Mouse (Mus musculus): ENCODE measurements at regions not wholly inside any gene's neighbourhood (a gene's known extent, or its start where the extent isn't known, plus 50 kb on each side); places are given as distances from the start of the nearest gene placed in this dataset.

- no peak overlapping the region for H3K27ac ChIP-seq (replicated peaks; ENCODE audit: insufficient read depth, low read depth, low read length)
- H3K4me3 ChIP-seq (ENCODE audit: insufficient read depth, low read depth, low read length): no peak overlapping the region
- H3K4me1 ChIP-seq (ENCODE audit: control insufficient read depth, insufficient read depth, low read length): no peaks in the 10 kb centered on the region
- DNase-seq (ENCODE audit: extremely low read depth, low read depth, low spot score): peak; percentile 45
- H3K27me3 ChIP-seq (ENCODE audit: control insufficient read depth, insufficient read depth, low read length): no peaks in the 10 kb centered on the region
- no peak overlapping the region for H3K9ac ChIP-seq (ENCODE audit: low read depth, low read length)
- WGBS: 48% methylated on average over 7 of the region's 7 CpGs
- H3K36me3 ChIP-seq (ENCODE audit: control insufficient read depth, insufficient read depth, low read length): no peaks in the 10 kb centered on the region
- TF ChIP-seq POLR2A (IDR thresholded peaks at IDR 0.05; ENCODE audit: extremely low read depth, insufficient read depth, low read length) (no peak), CTCF (IDR thresholded peaks at IDR 0.05; ENCODE audit: low read depth, low read length) (0 out of 2 replicates have a peak, but pooled peaks have one; percentile 5)
- H3K79me2 ChIP-seq (ENCODE audit: control insufficient read depth, insufficient read depth, low read length): no peaks in the 10 kb centered on the region
These were observed 429.9 kb upstream of the Tbc1d2b start for GRCm38 (mm10) chr9:90700236-90701179.

- H3K9ac ChIP-seq (ENCODE audit: low read depth, low read length): no peak overlapping the region
- H3K27ac ChIP-seq (replicated peaks; ENCODE audit: insufficient read depth, low read depth, low read length): no peak overlapping the region
- DNase-seq (ENCODE audit: extremely low read depth, low read depth, low spot score): no peak
- no peaks in the 10 kb centered on the region for H3K27me3 ChIP-seq (ENCODE audit: control insufficient read depth, insufficient read depth, low read length)
- H3K36me3 ChIP-seq (ENCODE audit: control insufficient read depth, insufficient read depth, low read length): no peaks in the 10 kb centered on the region
- WGBS: 66% methylated on average over 4 of the region's 4 CpGs
- H3K79me2 ChIP-seq (ENCODE audit: control insufficient read depth, insufficient read depth, low read length): no peaks in the 10 kb centered on the region
- no peaks in the 10 kb centered on the region for H3K4me1 ChIP-seq (ENCODE audit: control insufficient read depth, insufficient read depth, low read length)
- H3K4me3 ChIP-seq (ENCODE audit: insufficient read depth, low read depth, low read length): no peak overlapping the region
- TF ChIP-seq CTCF (IDR thresholded peaks at IDR 0.05; ENCODE audit: low read depth, low read length) (no peak), POLR2A (IDR thresholded peaks at IDR 0.05; ENCODE audit: extremely low read depth, insufficient read depth, low read length) (no peak)
These were observed 430.7 kb upstream of the Tbc1d2b start for GRCm38 (mm10) chr9:90701180-90701765.

- no peak for TF ChIP-seq CTCF (IDR thresholded peaks at IDR 0.05; ENCODE audit: low read depth, low read length)
- no peak for TF ChIP-seq POLR2A (IDR thresholded peaks at IDR 0.05; ENCODE audit: extremely low read depth, insufficient read depth, low read length)
These were observed 443.1 kb upstream of the Tbc1d2b start for GRCm38 (mm10) chr9:90713685-90714084.

GRCm38 (mm10) chr9:90731450-90731849 lies 460.8 kb upstream of the Tbc1d2b start:
- TF ChIP-seq CTCF (IDR thresholded peaks at IDR 0.05; ENCODE audit: low read depth, low read length) (no peak), POLR2A (IDR thresholded peaks at IDR 0.05; ENCODE audit: extremely low read depth, insufficient read depth, low read length) (no peak)

More at GRCm38 (mm10) chr9:90713685-90714084, 443.1 kb upstream of the Tbc1d2b start:
- H3K9ac ChIP-seq (ENCODE audit: low read depth, low read length): no peak overlapping the region
- DNase-seq (ENCODE audit: extremely low read depth, low read depth, low spot score): no peak
- H3K4me1 ChIP-seq (ENCODE audit: control insufficient read depth, insufficient read depth, low read length): no peaks in the 10 kb centered on the region
- 37% methylated on average over 2 of the region's 2 CpGs for WGBS
- H3K79me2 ChIP-seq (ENCODE audit: control insufficient read depth, insufficient read depth, low read length): no peaks in the 10 kb centered on the region
- no peak overlapping the region for H3K4me3 ChIP-seq (ENCODE audit: insufficient read depth, low read depth, low read length)
- no peak overlapping the region for H3K27ac ChIP-seq (replicated peaks; ENCODE audit: insufficient read depth, low read depth, low read length)
- H3K27me3 ChIP-seq (ENCODE audit: control insufficient read depth, insufficient read depth, low read length): no peaks in the 10 kb centered on the region
- no peaks in the 10 kb centered on the region for H3K36me3 ChIP-seq (ENCODE audit: control insufficient read depth, insufficient read depth, low read length)

GRCm38 (mm10) chr9:90757175-90757574 lies 486.6 kb upstream of the Tbc1d2b start:
- Histone ChIP-seq H3K27me3 (ENCODE audit: control insufficient read depth, insufficient read depth, low read length) (no peaks in the 10 kb centered on the region), H3K4me3 (ENCODE audit: insufficient read depth, low read depth, low read length) (no peak overlapping the region), H3K9ac (ENCODE audit: low read depth, low read length) (no peak overlapping the region), H3K79me2 (ENCODE audit: control insufficient read depth, insufficient read depth, low read length) (no peaks in the 10 kb centered on the region), H3K4me1 (ENCODE audit: control insufficient read depth, insufficient read depth, low read length) (no peaks in the 10 kb centered on the region), H3K36me3 (ENCODE audit: control insufficient read depth, insufficient read depth, low read length) (no peaks in the 10 kb centered on the region), H3K27ac (replicated peaks; ENCODE audit: insufficient read depth, low read depth, low read length) (no peak overlapping the region)
- no peak for TF ChIP-seq POLR2A (IDR thresholded peaks at IDR 0.05; ENCODE audit: extremely low read depth, insufficient read depth, low read length)
- no peak for TF ChIP-seq CTCF (IDR thresholded peaks at IDR 0.05; ENCODE audit: low read depth, low read length)
- 63% methylated on average over 3 of the region's 3 CpGs for WGBS
- DNase-seq (ENCODE audit: extremely low read depth, low read depth, low spot score): no peak

More at GRCm38 (mm10) chr9:90731450-90731849, 460.8 kb upstream of the Tbc1d2b start:
- Histone ChIP-seq H3K79me2 (ENCODE audit: control insufficient read depth, insufficient read depth, low read length) (no peaks in the 10 kb centered on the region), H3K9ac (ENCODE audit: low read depth, low read length) (no peak overlapping the region), H3K4me3 (ENCODE audit: insufficient read depth, low read depth, low read length) (no peak overlapping the region), H3K27ac (replicated peaks; ENCODE audit: insufficient read depth, low read depth, low read length) (no peak overlapping the region), H3K4me1 (ENCODE audit: control insufficient read depth, insufficient read depth, low read length) (no peaks in the 10 kb centered on the region), H3K36me3 (ENCODE audit: control insufficient read depth, insufficient read depth, low read length) (no peaks in the 10 kb centered on the region), H3K27me3 (ENCODE audit: control insufficient read depth, insufficient read depth, low read length) (no peaks in the 10 kb centered on the region)
- WGBS: 76% methylated on average over 4 of the region's 4 CpGs
- DNase-seq (ENCODE audit: extremely low read depth, low read depth, low spot score): no peak
